Mouse (Mus musculus): ENCODE measurements at regions not wholly inside any gene's neighbourhood (a gene's known extent, or its start where the extent isn't known, plus 50 kb on each side); places are given as distances from the start of the nearest gene placed in this dataset.

- H3K27me3 ChIP-seq, result no peaks in the 10 kb centered on the region
- peaks cover 13% of the 10 kb centered on the region for H3K4me1 ChIP-seq
- H3K9me3 ChIP-seq, result no peaks in the 10 kb centered on the region
- WGBS, result 32% methylated on average over 3 of the region's 3 CpGs
- no peak overlapping the region for H3K4me2 ChIP-seq (replicated peaks)
- H3K27ac ChIP-seq (replicated peaks), result peak overlapping the region; percentile 35; the same call in 1 of the 2 replicates
- no peak; the same call in 1 of the 2 replicates for ATAC-seq (ENCODE audit: low FRiP score, low read depth)
- H3K4me3 ChIP-seq, result no peak overlapping the region
- H3K9ac ChIP-seq (replicated peaks), result no peak overlapping the region
- H3K36me3 ChIP-seq, result no peaks in the 10 kb centered on the region
These were observed 265.6 kb upstream of the Gm10131 start for GRCm38 (mm10) chr8:34377154-34377553.

DNA sequence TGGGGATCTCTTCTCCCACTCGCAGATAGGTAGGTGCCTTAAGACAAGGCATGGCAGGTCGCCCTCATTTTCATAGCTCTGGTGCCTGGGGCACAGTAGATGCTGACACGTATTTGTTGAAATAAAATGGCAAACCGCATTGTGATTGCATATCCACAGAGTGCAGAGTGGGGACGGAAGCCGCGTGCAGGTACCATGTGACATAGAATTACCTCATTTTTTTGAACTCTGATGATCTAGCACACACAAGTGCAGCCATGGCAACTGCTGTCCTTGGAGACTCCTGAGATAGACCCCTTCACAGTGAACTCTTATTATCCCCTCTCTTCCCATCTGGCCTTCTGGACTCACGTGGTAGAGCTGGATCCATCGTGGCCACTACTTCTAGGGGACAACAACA is 262.7 kb upstream of the Gm10131 start:
- no peak overlapping the region for H3K27ac ChIP-seq (replicated peaks)
- 93% methylated on average over 9 of the region's 9 CpGs for WGBS
- H3K9ac ChIP-seq (replicated peaks), result no peak overlapping the region
- H3K4me2 ChIP-seq (replicated peaks), result no peak overlapping the region
- ATAC-seq (ENCODE audit: low FRiP score, low read depth), result no peak
- no peak overlapping the region for H3K4me3 ChIP-seq
- H3K4me1 ChIP-seq, result peaks cover 26% of the 10 kb centered on the region
- no peaks in the 10 kb centered on the region for H3K36me3 ChIP-seq
- no peaks in the 10 kb centered on the region for H3K9me3 ChIP-seq
- no peaks in the 10 kb centered on the region for H3K27me3 ChIP-seq

GRCm38 (mm10) chr8:34372666-34372980 is 261.1 kb upstream of the Gm10131 start:
- Histone ChIP-seq H3K4me2 (replicated peaks) (no peak overlapping the region), H3K9me3 (no peaks in the 10 kb centered on the region), H3K4me1 (peaks cover 26% of the 10 kb centered on the region), H3K9ac (replicated peaks) (no peak overlapping the region), H3K4me3 (no peak overlapping the region), H3K36me3 (no peaks in the 10 kb centered on the region), H3K27me3 (no peaks in the 10 kb centered on the region), H3K27ac (replicated peaks) (0 out of 2 replicates have a peak overlapping the region, but pooled peaks have one; percentile 56)
- ATAC-seq (ENCODE audit: low FRiP score, low read depth), result no peak
- WGBS, result 73% methylated on average over 6 of the region's 6 CpGs

DNA sequence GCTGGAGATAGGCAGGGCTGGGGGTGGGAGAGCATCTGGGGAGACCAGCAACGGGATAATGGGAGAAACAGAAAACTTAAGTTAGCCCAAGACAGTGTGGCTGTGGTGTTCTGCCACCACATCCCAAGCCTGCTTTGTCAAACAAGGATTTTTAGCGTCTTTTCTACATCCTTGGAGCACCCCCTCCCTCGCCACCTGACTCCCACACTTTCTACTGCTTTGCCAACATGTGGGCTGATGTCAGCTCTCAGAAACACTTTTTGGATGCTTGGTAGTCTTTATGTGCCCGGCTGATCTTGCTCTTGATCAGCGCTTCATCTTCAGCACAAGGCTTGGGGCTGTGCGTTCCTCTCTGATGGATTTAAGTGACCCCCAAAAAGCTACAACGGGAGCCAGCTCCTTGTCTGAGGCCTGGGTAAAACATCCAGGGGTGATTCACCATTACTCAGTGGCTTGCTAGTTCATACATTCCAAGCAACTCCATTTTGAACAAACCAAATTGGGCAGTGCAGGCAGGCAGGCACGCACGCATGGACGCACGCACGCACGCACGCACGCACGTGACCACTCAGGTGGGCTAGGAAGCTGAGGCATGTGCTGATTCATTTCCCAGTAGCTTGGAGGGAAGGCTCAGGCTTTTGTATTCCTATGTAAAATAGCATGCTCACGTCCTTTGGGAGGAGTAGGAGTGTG is 260.6 kb upstream of the Gm10131 start:
- H3K4me3 ChIP-seq, result no peak overlapping the region
- no peak for ATAC-seq (ENCODE audit: low FRiP score, low read depth)
- no peak overlapping the region for H3K4me2 ChIP-seq (replicated peaks)
- no peak overlapping the region for H3K9ac ChIP-seq (replicated peaks)
- peaks cover 26% of the 10 kb centered on the region for H3K4me1 ChIP-seq
- H3K27ac ChIP-seq (replicated peaks), result peak overlapping the region; percentile 56; the same call in 1 of the 2 replicates
- H3K27me3 ChIP-seq, result no peaks in the 10 kb centered on the region
- 80% methylated on average over 17 of the region's 17 CpGs for WGBS
- no peaks in the 10 kb centered on the region for H3K36me3 ChIP-seq
- no peaks in the 10 kb centered on the region for H3K9me3 ChIP-seq

GRCm38 (mm10) chr8:34371391-34371790 is 259.9 kb upstream of the Gm10131 start:
- H3K27ac ChIP-seq (replicated peaks), result peak overlapping the region; percentile 56
- H3K4me1 ChIP-seq, result peaks cover 26% of the 10 kb centered on the region
- ATAC-seq (ENCODE audit: low FRiP score, low read depth), result peak; percentile 38; the same call in 1 of the 2 replicates
- no peak overlapping the region for H3K4me3 ChIP-seq
- no peaks in the 10 kb centered on the region for H3K36me3 ChIP-seq
- no peak overlapping the region for H3K4me2 ChIP-seq (replicated peaks)
- 56% methylated on average over 5 of the region's 5 CpGs for WGBS
- no peaks in the 10 kb centered on the region for H3K27me3 ChIP-seq
- no peaks in the 10 kb centered on the region for H3K9me3 ChIP-seq
- H3K9ac ChIP-seq (replicated peaks), result no peak overlapping the region

DNA sequence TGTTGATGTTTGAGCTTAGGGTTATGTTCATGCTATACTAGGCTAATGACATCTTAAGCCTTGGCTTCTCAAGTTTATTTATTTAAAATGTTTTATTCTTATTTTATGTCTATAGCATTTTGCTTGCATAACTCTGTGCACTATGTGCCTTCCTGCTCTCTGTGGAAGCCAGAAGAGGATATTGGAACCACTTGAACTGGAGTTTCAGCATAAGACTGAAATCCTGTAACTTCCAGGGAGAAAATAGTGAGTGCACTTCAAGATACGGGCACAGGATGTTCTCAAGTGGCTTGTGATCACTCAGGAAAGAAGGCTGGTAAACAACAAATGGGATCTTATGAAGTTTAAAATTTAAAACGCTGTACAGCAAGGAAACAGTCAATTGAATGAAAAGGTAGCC is 257.0 kb upstream of the Gm10131 start:
- whole genome bisulfite sequencing, result 78% methylated on average over 2 of the region's 2 CpGs
- no peak overlapping the region for H3K4me2 ChIP-seq (replicated peaks)

DNA sequence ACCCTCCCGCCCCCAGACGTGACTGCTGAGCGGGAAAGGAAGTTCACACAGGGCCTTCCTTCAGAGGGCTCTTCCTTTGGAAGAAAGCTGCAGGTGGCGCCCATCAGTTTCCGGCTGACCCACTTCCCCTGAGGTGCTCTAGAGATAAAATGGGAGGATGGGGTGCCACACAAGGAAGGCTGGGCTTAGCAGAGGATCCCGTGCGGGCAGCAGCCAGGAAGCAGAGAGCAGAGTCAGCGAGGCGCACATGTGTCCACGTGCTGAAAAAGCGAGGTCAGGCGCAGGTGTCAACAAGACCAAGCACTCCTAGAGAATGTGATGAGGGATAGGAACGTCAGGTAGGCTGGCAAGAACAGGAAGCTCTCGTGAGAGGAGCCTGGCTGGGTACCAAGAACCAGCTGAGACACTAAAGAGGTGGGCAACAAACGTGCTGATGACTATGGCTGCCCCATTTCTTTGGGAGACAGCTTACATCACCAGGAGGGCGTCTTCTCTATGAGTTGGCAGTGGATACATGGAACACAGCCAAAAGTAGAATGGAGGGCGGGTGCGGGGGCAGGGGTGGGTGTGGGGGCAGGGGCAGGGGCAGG is 253.0 kb upstream of the Gm10131 start:
- no peaks in the 10 kb centered on the region for H3K27me3 ChIP-seq
- no peak overlapping the region for H3K9ac ChIP-seq (replicated peaks)
- H3K9me3 ChIP-seq, result no peaks in the 10 kb centered on the region
- no peaks in the 10 kb centered on the region for H3K4me1 ChIP-seq
- no peak overlapping the region for H3K27ac ChIP-seq (replicated peaks)
- ATAC-seq (ENCODE audit: low FRiP score, low read depth), result no peak
- no peak overlapping the region for H3K4me3 ChIP-seq
- WGBS, result 87% methylated on average over 18 of the region's 18 CpGs
- no peak overlapping the region for H3K4me2 ChIP-seq (replicated peaks)
- H3K36me3 ChIP-seq, result no peaks in the 10 kb centered on the region

More for the DNA sequence above, 257.0 kb upstream of the Gm10131 start:
- Histone ChIP-seq H3K9ac (replicated peaks) (no peak overlapping the region), H3K4me1 (peaks cover 22% of the 10 kb centered on the region), H3K27ac (replicated peaks) (no peak overlapping the region), H3K9me3 (no peaks in the 10 kb centered on the region), H3K36me3 (no peaks in the 10 kb centered on the region), H3K27me3 (no peaks in the 10 kb centered on the region), H3K4me3 (no peak overlapping the region)
- ATAC-seq (ENCODE audit: low FRiP score, low read depth), result no peak

DNA sequence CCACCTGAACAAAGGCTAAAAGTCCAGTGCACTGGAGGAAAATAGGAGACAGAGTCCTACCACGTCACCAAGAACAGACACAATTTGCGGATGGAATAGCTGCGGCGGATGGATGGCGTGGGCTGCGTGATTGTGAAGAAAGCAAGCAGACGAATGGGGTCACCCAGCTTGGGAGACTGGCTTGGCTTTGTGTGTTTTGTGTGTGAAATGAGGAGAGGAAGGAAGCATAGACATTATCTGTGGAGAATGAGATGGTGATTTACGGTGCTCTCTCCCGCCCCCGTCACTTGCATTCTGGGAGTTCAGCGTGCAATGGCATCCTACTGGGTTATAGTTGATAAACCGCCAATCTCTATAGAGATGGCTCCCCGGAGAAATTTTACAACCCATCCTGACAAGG is 252.1 kb upstream of the Gm10131 start:
- no peaks in the 10 kb centered on the region for H3K4me1 ChIP-seq
- WGBS, result 84% methylated on average over 13 of the region's 13 CpGs
- 0 out of 2 replicates have a peak overlapping the region, but pooled peaks have one; percentile 25 for H3K27ac ChIP-seq (replicated peaks)
- H3K4me2 ChIP-seq (replicated peaks), result no peak overlapping the region
- H3K36me3 ChIP-seq, result no peaks in the 10 kb centered on the region
- H3K4me3 ChIP-seq, result no peak overlapping the region
- ATAC-seq (ENCODE audit: low FRiP score, low read depth), result no peak
- no peaks in the 10 kb centered on the region for H3K9me3 ChIP-seq
- no peaks in the 10 kb centered on the region for H3K27me3 ChIP-seq
- H3K9ac ChIP-seq (replicated peaks), result no peak overlapping the region

GRCm38 (mm10) chr8:34363131-34363530 is 251.6 kb upstream of the Gm10131 start:
- Histone ChIP-seq H3K9me3 (no peaks in the 10 kb centered on the region), H3K4me1 (no peaks in the 10 kb centered on the region), H3K9ac (replicated peaks) (no peak overlapping the region), H3K4me2 (replicated peaks) (no peak overlapping the region), H3K36me3 (no peaks in the 10 kb centered on the region), H3K27ac (replicated peaks) (0 out of 2 replicates have a peak overlapping the region, but pooled peaks have one; percentile 25), H3K4me3 (no peak overlapping the region), H3K27me3 (no peaks in the 10 kb centered on the region)
- WGBS, result 47% methylated on average over 4 of the region's 4 CpGs
- no peak for ATAC-seq (ENCODE audit: low FRiP score, low read depth)

DNA sequence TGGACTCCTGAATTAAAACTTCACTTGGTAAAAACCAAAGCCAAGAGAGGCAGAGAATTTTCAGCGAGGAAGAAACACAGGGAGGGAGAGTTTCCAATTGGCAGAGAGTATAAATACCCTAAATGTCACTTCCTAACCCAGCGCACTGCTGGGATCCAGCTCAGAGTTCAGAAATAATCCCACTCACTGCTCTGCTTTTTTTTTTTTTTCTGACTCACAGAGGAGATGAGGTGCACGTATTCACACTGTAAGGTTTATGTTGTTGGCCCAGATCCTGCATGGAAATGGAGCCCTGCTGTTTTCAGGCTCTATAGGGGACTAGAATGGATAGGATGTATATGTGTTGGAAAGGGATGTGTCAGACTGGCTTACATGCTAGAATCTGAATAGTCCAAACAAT is 249.8 kb upstream of the Gm10131 start:
- H3K9ac ChIP-seq (replicated peaks), result no peak overlapping the region
- H3K4me1 ChIP-seq, result no peaks in the 10 kb centered on the region
- H3K36me3 ChIP-seq, result no peaks in the 10 kb centered on the region
- 83% methylated on average over 3 of the region's 3 CpGs for WGBS
- no peak for ATAC-seq (ENCODE audit: low FRiP score, low read depth)
- H3K27me3 ChIP-seq, result no peaks in the 10 kb centered on the region
- no peak overlapping the region for H3K4me3 ChIP-seq
- no peak overlapping the region for H3K4me2 ChIP-seq (replicated peaks)
- no peak overlapping the region for H3K27ac ChIP-seq (replicated peaks)
- H3K9me3 ChIP-seq, result no peaks in the 10 kb centered on the region

DNA sequence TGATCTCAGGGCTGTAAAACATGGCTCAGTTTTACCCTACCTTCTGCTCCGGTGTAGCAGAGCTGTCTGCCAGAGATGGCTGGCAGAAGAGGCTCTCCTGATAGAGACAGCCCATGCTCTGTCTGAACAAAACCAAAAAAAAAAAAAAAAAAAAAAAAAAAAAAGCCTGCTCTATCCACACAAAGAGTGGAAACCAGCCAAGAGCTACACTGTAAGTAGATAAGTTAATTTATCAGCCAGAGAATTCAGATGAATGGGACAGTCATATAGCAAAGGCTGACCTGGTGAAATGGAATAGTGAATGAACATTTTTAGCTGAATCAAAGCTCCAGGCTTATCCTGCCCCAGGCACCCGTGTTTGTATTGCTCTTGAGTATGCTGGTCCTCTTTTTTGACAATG is 248.2 kb upstream of the Gm10131 start:
- ATAC-seq (ENCODE audit: low FRiP score, low read depth), result no peak
- Histone ChIP-seq H3K9ac (replicated peaks) (no peak overlapping the region), H3K36me3 (no peaks in the 10 kb centered on the region), H3K4me3 (no peak overlapping the region), H3K27me3 (no peaks in the 10 kb centered on the region), H3K9me3 (no peaks in the 10 kb centered on the region), H3K4me2 (replicated peaks) (no peak overlapping the region), H3K27ac (replicated peaks) (no peak overlapping the region), H3K4me1 (no peaks in the 10 kb centered on the region)
- WGBS, result 79% methylated on average over 2 of the region's 2 CpGs

DNA sequence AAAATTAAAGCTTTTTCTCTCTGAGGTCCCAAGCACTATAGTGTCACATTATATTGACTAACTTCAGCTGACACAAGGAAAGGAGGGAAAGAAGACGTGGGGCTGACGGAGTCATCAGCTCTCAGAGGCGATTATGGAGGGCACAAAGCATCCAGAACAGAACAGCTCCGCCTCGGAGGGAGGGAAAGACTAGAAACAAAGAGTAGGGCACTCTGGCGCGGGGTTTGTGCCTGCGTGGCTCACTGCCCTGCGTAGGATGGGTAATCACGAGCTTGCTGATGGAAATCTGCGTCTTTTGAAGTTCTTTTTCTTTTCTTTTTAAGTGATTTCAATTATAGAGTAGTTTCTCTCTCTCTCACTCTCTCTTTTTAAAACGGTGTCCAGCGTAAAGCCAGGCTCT is 243.5 kb upstream of the Gm10131 start:
- Histone ChIP-seq H3K4me3 (no peak overlapping the region), H3K27me3 (no peaks in the 10 kb centered on the region), H3K36me3 (no peaks in the 10 kb centered on the region), H3K4me2 (replicated peaks) (no peak overlapping the region), H3K4me1 (peaks cover 8% of the 10 kb centered on the region; the same call in 1 of the 2 replicates), H3K9ac (replicated peaks) (no peak overlapping the region), H3K27ac (replicated peaks) (no peak overlapping the region), H3K9me3 (no peaks in the 10 kb centered on the region)
- WGBS, result 38% methylated on average over 13 of the region's 13 CpGs
- ATAC-seq (ENCODE audit: low FRiP score, low read depth), result no peak

All from midbrain, embryonic 12.5 days (tissue).